Mouse (Mus musculus) kidney, adult 8-10 months (tissue): ENCODE measurements around the gene Chrm4.

Experiments used
- DNase-seq, 2 experiments: peaks; one replicate each; pipeline ENCODE4 v3.0.0; 2022

Chrm4 gene

DNA sequence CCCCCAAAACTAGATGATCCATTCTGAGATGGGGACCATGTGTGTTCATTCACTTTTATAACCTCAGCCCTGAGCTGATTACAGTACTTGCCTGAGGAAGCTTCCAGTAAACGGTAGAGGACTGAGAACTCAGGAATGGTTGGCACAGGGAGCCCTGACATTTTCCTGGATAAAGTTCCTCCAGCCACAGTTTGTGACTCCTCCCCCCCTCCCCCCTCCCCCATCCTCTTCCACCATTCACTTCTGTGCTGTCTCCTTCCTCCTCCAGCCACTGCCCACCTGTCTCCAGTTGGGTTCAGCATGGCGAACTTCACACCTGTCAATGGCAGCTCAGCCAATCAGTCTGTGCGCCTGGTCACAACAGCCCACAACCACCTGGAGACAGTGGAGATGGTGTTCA is at the start of gene Chrm4:
Gene Chrm4, plus strand, starts transcription at position 301 of the 400 bp plus-strand sequence.
- DNase-seq: no peak

DNA sequence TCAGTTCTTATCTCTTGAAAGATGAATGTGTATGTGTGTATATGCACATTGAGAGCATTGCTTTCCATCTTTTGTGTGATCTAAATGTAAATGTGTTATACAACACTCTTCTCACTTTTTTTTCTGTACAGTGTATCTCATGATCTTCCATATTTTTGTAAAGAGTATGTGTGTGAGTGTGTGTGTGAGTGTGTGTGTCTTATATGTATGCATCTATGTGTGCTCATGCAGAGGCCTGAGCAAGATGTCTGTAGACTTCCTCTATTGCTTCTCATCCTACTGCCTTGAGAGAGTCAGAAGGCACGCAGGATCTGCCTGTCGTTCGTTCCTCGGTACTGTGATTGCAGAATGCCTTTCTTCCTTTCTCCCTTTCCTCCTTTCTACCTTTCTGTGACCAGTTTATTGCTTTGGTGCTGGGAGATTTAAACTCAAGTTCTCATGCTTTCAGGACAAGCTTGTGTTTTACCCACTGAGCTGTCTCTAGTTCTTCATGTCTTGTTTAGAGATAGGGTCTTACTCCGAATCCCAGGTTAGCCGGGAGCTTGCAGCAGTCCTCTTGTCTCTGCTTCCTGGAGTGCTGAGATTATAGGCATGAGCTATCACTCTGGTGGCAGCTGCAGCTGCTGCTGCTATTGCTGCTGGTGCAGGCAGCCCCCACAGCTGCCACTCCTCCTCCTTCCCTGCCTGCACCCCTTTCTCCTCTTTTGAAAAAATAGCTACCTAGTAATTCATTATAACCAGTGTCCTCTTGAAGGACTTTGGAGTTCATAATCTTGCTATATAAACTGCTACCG is 48.5 kb upstream of the Chrm4 start:
- DNase-seq: no peak

DNA sequence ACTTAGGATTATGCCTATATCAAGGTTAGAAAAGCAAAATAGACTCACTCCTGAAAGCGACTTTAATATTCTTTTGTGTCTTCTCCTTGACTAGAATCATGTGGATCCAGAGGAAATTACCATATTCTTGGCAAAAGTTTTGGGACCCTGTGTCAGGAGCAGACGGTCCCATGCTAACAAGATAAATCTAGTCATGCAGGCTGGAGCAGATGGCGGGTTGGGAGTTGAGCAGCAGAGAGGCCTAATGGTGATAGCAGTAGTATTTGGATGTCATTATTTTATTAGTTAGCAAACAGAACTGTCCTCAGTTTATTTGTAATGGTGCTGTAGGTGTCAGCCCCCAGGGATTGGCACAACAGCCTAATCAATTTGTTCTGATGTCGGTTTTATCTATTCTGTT is 43.1 kb upstream of the Chrm4 start:
- no peak for DNase-seq

DNA sequence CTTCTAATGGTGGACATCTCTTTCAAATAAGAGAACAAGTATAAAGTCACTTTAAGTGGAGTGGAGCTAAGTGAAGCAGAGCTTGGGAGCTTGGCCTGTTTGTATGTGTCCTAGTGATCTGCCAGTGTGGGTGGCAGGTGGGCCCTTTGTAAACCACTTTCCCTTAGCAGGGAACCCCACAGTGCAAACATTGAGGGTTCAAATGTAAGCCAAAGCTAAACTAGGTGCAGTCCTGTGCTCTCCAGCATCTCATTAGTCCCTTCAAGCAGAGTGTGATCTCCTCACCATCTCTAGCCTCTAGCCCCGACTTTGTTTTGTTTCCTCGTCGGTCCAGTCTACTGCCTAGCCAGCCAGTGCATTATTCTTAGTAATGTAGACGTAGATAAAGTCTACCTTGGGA is 42.4 kb upstream of the Chrm4 start:
- DNase-seq: no peak

DNA sequence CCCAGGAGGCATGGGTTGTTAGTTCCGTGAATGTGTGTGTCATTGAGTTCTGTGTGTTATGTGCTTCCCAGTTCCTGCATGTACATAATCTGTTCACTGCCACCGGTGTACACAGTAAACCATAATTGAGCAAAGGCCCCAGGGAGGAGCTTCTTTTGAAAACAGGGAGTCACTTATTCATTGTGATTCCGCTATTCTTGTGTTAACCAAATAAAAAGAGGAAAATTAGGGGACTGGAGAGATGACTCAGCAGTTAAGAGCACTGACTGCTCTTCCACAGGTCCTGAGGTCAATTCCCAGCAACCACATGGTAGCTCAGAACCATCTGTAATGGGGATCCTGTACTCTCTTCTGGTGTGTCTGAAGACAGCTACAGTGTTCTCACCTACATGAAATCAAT is 32.3 kb upstream of the Chrm4 start:
- DNase-seq: no peak

DNA sequence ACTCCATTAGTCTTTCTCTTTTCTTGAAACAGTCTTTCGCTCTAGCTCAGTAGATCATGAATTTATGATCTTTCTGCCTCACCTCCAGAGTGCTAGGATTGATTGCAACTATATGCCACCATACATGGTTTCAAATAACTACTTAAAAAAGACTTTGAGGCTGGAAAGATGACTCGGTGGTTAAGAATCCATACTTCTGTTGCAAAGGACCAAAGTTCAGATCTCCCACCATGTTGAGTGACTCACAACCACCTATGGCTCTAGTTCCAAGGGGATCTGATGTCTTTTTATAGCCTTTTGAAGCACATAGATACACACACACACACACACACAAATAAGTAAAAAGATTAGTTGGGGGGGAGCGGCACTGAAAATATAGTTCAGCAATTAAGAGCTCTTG is 31.6 kb upstream of the Chrm4 start:
- DNase-seq: no peak

DNA sequence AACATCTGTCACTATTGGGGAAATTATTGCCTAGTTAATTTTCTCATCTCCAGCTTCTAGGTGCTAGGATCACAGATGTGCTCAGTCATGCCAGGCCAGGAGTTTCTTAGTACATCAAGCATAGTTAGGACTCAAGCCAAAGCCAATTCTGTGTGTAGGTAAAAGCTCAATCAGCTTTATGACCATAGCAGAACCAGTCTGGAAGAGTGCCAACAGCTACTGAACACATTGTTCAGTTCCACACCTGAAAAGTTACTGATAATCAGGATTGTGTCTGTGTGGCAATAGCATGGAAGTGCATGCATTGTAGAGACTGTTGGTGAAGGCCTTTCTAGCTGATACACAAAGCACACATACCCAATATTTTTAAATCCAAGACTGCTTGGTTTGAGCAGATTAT is 29.1 kb upstream of the Chrm4 start:
- no peak for DNase-seq

DNA sequence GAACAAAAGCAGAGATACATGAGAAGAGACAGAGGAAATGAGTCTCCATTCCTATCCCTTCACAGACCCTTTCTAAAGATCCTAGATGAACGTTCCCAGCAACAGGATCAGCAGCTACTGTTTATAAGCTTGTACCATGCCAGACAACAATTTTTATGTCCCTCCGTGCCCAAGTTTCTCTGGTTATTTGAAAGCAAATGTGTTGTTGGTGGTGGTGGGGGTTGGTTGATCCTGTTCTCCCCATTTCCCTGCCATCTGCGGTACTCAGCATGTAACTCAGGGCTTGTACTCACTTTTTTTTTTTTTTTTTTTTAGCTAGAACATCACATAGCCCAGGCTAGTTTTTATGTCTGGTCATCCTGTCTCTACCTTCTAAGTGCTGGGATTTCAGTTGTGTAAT is 27.9 kb upstream of the Chrm4 start:
- no peak for DNase-seq

DNA sequence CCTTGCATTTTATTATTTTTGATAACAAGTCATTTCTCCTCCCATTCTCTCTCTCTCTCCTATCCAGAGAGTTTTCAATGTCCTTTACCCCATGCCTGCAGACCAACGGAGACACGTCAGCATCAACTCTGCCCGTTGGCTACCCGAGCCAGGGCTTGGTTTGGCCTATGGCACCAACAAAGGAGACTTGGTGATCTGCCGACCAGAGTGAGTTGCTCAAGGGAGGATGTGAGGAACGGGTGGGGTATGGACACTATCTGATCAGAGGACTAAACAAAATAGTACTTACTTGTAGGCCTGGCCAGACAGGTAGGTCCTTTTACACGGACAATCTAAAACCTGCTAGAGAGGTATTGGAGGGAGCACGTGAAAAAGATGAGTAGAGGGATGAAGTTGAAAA is 26.6 kb upstream of the Chrm4 start:
- DNase-seq: no peak

DNA sequence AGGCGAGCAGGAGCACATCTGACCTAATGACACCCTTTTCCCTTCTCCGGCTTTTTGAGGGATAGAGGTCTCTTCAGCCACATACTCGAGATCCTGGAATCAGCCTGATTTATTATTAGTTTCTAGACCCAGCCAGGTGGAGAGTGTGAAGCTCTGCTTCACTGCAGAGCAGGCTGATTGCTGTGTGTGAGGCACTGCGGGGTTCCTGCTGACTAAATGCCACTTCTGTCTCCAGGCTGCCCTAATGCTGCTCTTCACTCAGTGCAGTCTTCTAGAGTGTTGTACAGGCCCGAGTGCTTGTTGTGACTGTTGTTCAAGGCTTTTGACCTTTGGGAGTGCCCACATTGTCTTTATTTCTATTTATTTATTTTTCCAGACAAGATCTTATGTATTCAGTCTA is 24.7 kb upstream of the Chrm4 start:
- DNase-seq: no peak

DNA sequence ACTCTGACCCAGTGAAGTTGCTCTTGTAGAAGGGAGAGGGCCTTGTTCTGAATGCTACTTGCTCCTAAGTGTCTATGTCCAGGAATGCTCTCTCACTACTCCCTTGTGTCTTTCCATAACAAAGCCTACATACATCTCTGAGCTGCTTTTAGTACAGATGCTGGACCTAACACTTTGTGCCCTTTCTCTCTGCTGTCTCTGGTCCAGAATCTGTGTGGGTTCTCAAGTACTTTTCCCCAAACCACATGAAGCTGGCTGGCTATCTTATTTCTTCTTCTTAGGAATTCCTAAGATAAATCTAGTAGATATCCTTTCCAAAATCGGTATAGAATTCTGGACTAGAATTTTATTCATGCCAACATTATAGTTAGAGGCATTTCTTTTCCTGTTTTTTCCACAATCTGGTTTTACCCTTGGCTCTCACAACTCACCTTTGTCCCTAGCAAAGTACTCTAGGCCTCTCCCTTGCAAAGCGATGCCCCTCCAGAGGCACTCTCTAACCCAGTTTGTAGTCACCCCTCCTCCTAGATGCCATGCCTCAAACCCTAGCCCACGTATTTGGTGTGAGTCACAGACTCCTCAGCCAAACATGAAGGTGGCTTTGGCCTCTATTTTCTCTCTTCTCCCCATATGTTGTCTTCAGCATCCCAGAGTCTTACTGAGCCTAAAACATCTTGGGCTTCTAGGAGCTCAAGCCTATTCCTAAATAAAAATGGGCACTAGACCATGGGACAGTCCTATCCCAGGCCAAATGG is 23.7 kb upstream of the Chrm4 start:
- DNase-seq: no peak

DNA sequence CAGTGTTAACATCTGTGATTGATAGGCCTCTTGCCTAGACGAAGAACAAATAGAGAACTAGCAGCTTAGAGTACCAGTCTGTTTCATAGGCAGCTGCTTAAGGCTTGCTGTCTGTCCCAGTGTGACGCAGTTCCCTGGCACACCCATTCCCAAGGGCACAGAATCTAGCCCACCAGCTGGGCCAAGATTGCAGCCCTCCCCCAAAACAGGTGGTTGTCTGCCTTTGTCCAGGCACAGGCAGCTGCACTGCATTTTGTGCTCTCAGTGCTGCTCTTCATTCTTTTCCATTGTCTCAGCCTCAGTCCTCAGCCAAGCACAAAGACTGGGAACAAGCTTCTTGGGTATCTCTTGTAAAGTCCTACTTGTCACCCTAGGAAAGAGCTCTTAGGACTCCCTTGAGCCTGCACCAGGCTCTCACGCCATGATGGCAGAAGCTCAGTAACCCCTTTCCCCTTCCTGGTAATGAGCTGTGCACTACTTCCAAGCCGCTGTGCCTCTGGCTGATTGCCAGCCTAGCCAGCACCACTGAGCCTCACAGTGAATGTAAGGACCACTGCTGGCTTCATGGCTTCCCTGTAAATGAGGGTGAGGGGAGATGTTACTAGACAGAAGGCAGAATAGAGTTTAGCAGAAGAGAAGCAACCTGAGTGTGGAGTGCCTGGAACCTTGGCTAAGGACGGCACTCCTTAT is 22.3 kb upstream of the Chrm4 start:
- DNase-seq: no peak

DNA sequence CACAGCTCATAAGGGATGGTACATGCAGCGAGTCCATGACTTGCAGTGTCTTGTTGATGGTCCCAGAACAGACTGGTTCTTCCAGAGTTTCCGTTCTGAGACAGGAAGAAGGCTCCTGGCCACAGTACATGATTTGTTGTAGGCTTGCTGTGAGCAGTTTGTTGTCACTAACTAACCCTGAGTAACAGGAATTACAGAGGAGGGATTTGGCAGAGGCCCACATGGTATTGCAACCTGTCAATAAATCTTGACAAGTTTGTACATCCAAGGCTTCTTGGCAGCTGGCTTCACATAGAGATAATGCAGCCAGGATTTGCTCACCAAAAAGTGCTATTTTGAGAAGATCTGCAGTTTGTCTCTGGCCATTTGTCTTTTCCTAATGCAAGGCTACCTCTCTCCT is 20.9 kb upstream of the Chrm4 start:
- no peak for DNase-seq

DNA sequence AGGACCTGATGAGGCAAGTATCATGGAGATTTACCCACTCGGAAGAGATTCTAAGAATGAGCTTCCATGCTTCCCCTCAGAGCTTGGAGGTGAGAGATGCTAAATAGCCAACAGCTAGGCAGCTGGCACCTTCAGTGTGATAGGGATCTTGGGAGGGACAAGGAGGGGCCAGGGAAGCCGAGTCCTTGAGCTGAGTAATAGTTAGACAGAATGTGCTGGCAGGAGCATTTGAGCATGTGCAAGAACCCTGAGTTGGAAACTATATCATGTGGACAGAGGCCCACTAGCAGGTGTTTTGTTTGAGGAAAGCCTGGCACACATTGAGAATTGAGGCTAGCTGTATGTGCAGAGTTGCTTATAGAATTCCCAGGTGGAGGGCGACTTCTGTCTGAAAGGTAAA is 14.4 kb upstream of the Chrm4 start:
- no peak for DNase-seq

DNA sequence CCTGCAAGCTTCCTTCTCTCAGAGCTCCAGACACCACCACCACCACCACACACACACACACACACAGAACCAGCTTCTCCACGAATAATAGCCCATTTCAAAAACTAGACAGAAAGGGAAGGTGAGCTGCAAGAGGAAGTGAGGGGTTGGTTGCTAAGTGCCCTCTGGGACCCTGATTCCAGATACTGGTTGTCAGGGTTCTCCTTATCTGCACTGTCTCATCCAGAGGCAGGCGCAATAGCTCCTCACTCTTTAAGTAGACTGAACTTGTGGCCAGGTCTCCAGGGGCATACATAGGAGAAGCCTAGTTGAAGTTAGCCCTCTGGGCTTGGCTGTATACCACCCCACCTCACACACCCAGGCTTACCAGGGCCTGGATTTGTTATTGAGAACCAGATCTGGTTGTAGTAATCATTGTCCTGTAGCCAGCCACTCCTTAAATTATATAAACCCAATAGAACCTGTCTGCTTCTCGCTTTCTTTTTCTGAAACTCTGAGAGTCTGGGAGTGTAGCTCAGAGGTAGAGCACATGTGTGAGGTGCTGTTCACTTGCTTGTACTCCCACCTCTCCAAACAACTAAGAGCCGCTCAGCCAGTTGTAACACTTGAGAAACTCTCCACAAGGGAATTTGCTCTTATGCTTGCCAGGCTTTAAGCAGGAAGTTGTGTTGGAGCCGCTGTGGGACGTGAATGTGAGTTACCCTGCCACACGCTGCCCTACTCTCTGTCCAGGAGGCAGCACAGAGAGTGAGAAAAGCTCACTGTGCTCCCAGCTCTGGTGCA is 13.5 kb upstream of the Chrm4 start:
- DNase-seq: no peak

DNA sequence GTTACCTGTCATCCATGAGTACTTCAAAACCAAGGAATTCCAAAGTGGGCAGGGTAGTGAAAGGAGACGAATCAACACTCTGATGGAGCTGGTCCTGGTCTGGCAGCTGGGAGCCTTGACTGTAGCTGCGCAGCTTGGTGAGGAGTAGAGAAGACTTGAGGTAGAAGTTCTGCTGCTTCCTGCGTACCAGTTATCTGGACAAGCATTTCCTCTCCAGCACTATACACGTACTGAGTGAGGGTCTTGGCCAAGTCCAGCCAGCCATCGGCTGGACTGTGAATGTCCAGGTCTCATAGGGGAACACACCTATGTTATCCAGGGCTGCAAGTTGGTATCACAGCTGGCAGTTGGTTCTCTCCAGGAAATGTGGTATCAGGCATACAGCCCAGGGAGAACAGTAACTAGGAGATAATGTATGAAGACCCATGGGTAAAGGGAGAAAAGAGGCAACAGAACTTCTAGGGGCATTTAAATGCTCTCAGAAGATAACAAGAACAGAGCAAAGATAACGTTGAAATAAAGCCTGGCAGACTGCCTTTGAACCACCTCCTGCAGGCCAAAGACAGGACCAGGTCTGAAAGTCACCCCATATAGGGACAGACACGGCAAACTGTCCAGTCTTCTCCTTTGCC is 10.6 kb upstream of the Chrm4 start:
- no peak for DNase-seq

DNA sequence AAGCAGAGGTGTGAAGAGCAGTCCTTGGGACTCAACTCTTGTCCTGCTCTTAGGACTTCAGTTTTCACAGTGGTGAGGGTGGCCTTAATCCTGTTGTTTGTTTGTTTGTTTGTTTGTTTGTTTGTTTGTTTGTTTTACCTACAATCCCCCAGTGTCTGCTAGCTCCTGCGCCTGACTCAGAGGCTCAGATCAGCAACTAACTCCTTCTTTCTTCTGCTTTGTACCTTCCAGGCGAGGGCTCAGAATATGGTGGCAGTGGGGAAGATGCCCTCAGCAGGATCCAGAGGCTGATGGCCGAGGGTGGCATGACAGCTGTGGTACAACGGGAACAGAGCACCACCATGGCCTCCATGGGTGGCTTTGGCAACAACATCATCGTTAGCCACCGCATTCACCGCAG is 10.0 kb upstream of the Chrm4 start:
- no peak for DNase-seq

DNA sequence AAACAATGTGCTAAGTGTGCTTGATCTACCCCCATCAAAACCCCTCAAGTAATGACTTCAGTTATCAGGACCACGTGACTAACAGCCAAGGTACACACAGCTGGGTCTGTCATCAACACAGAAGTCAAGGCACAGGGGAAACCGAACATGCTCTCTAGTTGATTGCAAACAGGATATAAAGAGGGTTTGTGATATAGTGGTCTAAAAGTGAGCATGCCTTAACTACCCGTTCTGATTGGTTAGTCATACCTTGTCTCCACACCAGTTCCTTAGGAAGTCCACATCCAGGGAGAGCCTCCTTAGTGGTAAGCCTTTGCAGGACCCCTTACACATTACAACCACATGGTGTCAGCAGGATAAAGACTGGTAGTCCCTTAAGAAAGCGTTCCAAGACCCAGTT is 6.9 kb upstream of the Chrm4 start:
- DNase-seq: no peak

DNA sequence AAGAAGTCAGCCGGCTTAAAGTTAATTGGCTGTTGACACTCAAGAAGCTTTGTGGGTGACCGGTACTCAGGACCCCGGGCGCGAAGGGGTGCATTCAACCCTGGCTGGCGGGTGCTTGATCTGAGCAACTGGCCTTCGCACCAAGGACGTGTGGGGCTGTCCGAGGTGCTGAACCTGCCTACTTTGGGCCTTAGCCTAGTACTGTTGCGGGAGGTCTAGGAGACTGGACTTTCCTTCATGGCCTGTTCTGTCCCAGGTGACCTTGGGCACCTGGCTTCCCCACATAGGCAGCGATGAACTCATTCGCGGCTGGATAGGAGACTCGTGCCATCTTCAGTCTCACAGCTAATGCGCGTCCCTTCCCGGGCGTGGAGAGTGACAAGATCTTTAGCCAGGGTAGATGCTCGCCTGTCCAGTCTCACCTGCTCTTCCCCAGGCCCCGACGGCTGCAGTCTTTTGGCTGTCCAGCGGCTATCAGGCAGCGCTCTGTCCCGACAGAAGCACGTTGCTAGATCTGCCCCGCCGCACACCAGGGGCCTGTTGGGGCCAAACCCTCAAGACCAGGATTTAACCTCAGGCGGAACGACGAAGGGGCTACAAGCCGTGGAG is 5.8 kb upstream of the Chrm4 start:
- peak; percentile 69 to 83 for DNase-seq

DNA sequence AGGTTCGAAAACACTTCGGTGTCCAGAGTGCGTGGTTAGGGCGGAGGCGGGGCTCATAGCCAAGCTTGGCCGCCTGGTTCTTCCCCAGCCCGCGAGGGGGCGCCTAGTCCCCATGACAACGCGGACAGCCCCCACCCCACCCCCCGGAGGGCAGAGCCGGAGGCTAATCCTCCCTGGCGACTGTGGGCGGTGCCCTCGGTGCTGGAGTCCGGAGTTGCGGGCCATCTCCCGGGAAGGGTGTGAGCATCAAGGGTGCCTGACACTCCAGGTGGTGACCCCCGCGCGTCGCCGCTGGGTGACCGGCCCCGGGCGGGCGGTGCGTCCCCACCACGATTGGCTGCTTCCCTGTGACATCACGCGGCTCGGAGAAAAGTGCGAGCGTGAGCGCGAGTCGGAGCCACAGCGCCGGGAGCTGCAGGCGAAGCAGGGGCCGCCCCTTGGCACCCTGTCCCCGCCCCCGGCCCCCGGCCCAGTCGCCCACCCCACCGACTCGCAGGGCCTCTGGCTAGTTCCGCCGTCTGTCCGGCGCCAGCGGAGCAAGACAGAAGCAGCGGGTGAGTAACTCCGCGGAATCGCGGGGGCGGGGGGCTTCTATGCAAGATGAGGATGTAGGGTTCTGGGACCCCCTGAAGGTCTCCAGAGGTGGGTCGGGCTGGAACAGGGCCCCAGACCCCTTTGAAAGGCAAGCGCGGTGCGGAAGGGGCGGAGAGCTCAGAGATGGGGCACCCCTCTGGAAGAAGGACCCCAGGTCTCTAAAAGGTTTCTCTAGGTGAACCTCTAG is 5.1 kb upstream of the Chrm4 start:
- peak in 1 of 2 experiments; percentile 32 for DNase-seq
